Mouse (Mus musculus): ENCODE data around the gene Caprin1. TPM values are rescaled to one million over a fixed set of nuclear protein-coding genes. Genes with fewer than 3 reads are reported as not detected.

The Caprin1 gene
- total and polyA plus RNA-seq, 2 experiments from 2014 or later = 114 to 221 TPM

GRCm38 (mm10) chr2:103811465-103812191 is 14.2 kb upstream of the Caprin1 start:
- 61% methylated on average over 5 of the region's 5 CpGs for WGBS
- DNase-seq (ENCODE audit: low spot score) = no peak
- no peaks in the 10 kb centered on the region for H3K36me3 ChIP-seq (replicated peaks; ENCODE audit: control insufficient read depth, insufficient read depth, low read length)
- H3K4me2 ChIP-seq (ENCODE audit: low read depth, low read length) = no peak overlapping the region
- no peak for TF ChIP-seq EP300 (IDR thresholded peaks at IDR 0.05; ENCODE audit: low read depth)
- no peak for TF ChIP-seq CTCF (IDR thresholded peaks at IDR 0.05; ENCODE audit: low read depth)
- H3K27me3 ChIP-seq (ENCODE audit: control insufficient read depth, insufficient read depth, low read length) = no peaks in the 10 kb centered on the region
- H3K4me1 ChIP-seq (ENCODE audit: control insufficient read depth, insufficient read depth) = no peaks in the 10 kb centered on the region
- H3K9me3 ChIP-seq (replicated peaks; ENCODE audit: control insufficient read depth, low read length) = no peaks in the 10 kb centered on the region
- H3K9ac ChIP-seq (replicated peaks; ENCODE audit: low read depth, low read length) = no peak overlapping the region
- no peak for ATAC-seq (ENCODE audit: insufficient read depth, low read depth)
- no peak overlapping the region for H3K27ac ChIP-seq (ENCODE audit: low read depth)
- H3K4me3 ChIP-seq (ENCODE audit: low read depth, low read length) = no peak overlapping the region

- Histone ChIP-seq H3K9me3 (replicated peaks; ENCODE audit: control insufficient read depth, low read length) (no peaks in the 10 kb centered on the region), H3K27ac (ENCODE audit: low read depth) (no peak overlapping the region), H3K4me2 (ENCODE audit: low read depth, low read length) (no peak overlapping the region), H3K36me3 (replicated peaks; ENCODE audit: control insufficient read depth, insufficient read depth, low read length) (no peaks in the 10 kb centered on the region), H3K27me3 (ENCODE audit: control insufficient read depth, insufficient read depth, low read length) (no peaks in the 10 kb centered on the region), H3K4me1 (ENCODE audit: control insufficient read depth, insufficient read depth) (no peaks in the 10 kb centered on the region), H3K9ac (replicated peaks; ENCODE audit: low read depth, low read length) (no peak overlapping the region), H3K4me3 (ENCODE audit: low read depth, low read length) (no peak overlapping the region)
- DNase-seq (ENCODE audit: low spot score) = no peak
- no peak for ATAC-seq (ENCODE audit: insufficient read depth, low read depth)
- WGBS = 76% methylated on average over 6 of the region's 6 CpGs
- no peak for TF ChIP-seq EP300 (IDR thresholded peaks at IDR 0.05; ENCODE audit: low read depth)
- TF ChIP-seq CTCF (IDR thresholded peaks at IDR 0.05; ENCODE audit: low read depth) = no peak
These were observed 13.0 kb upstream of the Caprin1 start for GRCm38 (mm10) chr2:103810412-103810811.

- no peaks in the 10 kb centered on the region for H3K36me3 ChIP-seq (replicated peaks; ENCODE audit: control insufficient read depth, insufficient read depth, low read length)
- no peak overlapping the region for H3K4me2 ChIP-seq (ENCODE audit: low read depth, low read length)
- TF ChIP-seq CTCF (IDR thresholded peaks at IDR 0.05; ENCODE audit: low read depth) = no peak
- TF ChIP-seq EP300 (IDR thresholded peaks at IDR 0.05; ENCODE audit: low read depth) = no peak
- no peaks in the 10 kb centered on the region for H3K9me3 ChIP-seq (replicated peaks; ENCODE audit: control insufficient read depth, low read length)
- ATAC-seq (ENCODE audit: insufficient read depth, low read depth) (no peak), DNase-seq (ENCODE audit: low spot score) (no peak)
- H3K4me3 ChIP-seq (ENCODE audit: low read depth, low read length) = no peak overlapping the region
- no peak overlapping the region for H3K9ac ChIP-seq (replicated peaks; ENCODE audit: low read depth, low read length)
- no peaks in the 10 kb centered on the region for H3K27me3 ChIP-seq (ENCODE audit: control insufficient read depth, insufficient read depth, low read length)
- no peak overlapping the region for H3K27ac ChIP-seq (ENCODE audit: low read depth)
- 0 out of 2 replicates have a peak, but pooled peaks cover 3% of the 10 kb centered on the region for H3K4me1 ChIP-seq (ENCODE audit: control insufficient read depth, insufficient read depth)
These were observed 11.0 kb upstream of the Caprin1 start for GRCm38 (mm10) chr2:103808466-103808865.

- ATAC-seq (ENCODE audit: insufficient read depth, low read depth) = no peak
- no peak for DNase-seq (ENCODE audit: low spot score)
- no peak overlapping the region for H3K4me3 ChIP-seq (ENCODE audit: low read depth, low read length)
- no peak overlapping the region for H3K9ac ChIP-seq (replicated peaks; ENCODE audit: low read depth, low read length)
- no peaks in the 10 kb centered on the region for H3K36me3 ChIP-seq (replicated peaks; ENCODE audit: control insufficient read depth, insufficient read depth, low read length)
- H3K27me3 ChIP-seq (ENCODE audit: control insufficient read depth, insufficient read depth, low read length) = no peaks in the 10 kb centered on the region
- no peak overlapping the region for H3K4me2 ChIP-seq (ENCODE audit: low read depth, low read length)
- H3K4me1 ChIP-seq (ENCODE audit: control insufficient read depth, insufficient read depth) = 0 out of 2 replicates have a peak, but pooled peaks cover 3% of the 10 kb centered on the region
- H3K27ac ChIP-seq (ENCODE audit: low read depth) = no peak overlapping the region
- TF ChIP-seq CTCF (IDR thresholded peaks at IDR 0.05; ENCODE audit: low read depth) (no peak), EP300 (IDR thresholded peaks at IDR 0.05; ENCODE audit: low read depth) (no peak)
- no peaks in the 10 kb centered on the region for H3K9me3 ChIP-seq (replicated peaks; ENCODE audit: control insufficient read depth, low read length)
- 78% methylated on average over 5 of the region's 5 CpGs for WGBS
These were observed 6.5 kb upstream of the Caprin1 start for GRCm38 (mm10) chr2:103803770-103804530.

- Histone ChIP-seq H3K4me3 (ENCODE audit: low read depth, low read length) (no peak overlapping the region), H3K36me3 (replicated peaks; ENCODE audit: control insufficient read depth, insufficient read depth, low read length) (no peaks in the 10 kb centered on the region), H3K4me2 (ENCODE audit: low read depth, low read length) (no peak overlapping the region), H3K27ac (ENCODE audit: low read depth) (no peak overlapping the region), H3K9me3 (replicated peaks; ENCODE audit: control insufficient read depth, low read length) (no peaks in the 10 kb centered on the region), H3K9ac (replicated peaks; ENCODE audit: low read depth, low read length) (no peak overlapping the region), H3K4me1 (ENCODE audit: control insufficient read depth, insufficient read depth) (peaks cover 7% of the 10 kb centered on the region; the same call in 1 of the 2 replicates), H3K27me3 (ENCODE audit: control insufficient read depth, insufficient read depth, low read length) (no peaks in the 10 kb centered on the region)
- TF ChIP-seq EP300 (IDR thresholded peaks at IDR 0.05; ENCODE audit: low read depth) (no peak), CTCF (IDR thresholded peaks at IDR 0.05; ENCODE audit: low read depth) (no peak)
- ATAC-seq (ENCODE audit: insufficient read depth, low read depth) (no peak), DNase-seq (ENCODE audit: low spot score) (no peak)
- 88% methylated on average over 1 of the region's 1 CpGs for WGBS
These were observed 5.0 kb upstream of the Caprin1 start for GRCm38 (mm10) chr2:103802422-103802821.

Data from heart, postnatal 0 days (tissue).